Mouse (Mus musculus): Measurements from ENCODE around the gene Ccdc125.

DNA sequence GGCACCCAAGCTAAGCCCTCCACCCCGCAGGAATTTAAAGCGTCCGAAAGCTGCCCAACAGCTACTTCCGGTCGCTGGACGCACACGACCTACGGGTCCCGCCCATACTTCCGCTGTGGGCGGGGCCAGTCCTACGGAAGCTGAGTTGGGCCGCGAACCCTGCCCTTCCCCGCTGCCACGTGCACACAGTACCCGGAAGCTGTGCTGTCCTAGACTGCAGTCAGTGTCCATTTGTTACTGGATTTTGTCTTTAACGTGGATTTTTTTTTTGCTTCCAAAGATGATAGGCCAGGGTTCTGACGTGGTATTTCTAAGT is 61.3 kb downstream of the Ccdc125 start, which contains the start of gene Cdk7:
- TF ChIP-seq TCF12 (IDR thresholded peaks at IDR 0.05; ENCODE audit: low read depth, low read length) = peak; percentile 84
- no peak for TF ChIP-seq JUND (conservative IDR thresholded peaks at IDR 0.05; ENCODE audit: low read depth, low read length)

Data from CH12.LX (cell line).